8 mouse cellular contexts compared by ENCODE assay signal in the genomic region with DNA sequence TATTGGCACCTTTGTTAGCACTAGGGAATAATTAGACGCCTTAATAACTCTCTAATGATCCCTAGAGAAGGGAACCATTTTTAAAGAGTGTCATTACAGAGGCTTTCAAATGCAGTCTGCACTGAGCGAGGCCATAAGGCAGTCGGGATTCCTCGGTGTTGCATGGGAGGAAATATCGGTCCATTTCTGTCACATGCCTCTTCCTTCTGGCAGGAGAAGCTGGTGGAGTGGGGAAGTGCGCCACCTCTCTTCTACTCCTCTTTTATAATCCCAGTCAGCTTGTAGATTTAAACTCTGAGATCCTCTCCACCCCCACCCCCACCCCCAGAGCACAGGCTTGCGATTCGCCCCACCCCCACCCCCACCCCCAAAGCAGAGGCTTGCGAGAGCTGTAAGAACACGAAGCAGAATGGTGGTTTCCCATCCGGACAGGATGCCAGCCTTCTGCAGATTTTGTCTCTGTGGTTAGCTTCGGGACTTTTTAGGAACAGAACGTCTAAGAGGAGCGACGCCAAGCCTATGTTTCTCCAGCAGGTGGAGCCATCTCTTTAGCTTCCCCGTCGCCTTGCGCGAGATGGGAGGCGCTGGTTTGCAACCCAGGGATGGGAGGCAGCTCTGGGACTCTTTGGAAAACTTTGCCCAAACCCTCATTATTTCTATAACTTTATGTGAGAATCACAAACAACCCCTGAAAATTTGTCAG. TPM values are rescaled to one million over a fixed set of nuclear protein-coding genes. Genes with fewer than 3 reads are reported as not detected.
DNase-seq lines count a peak whose midpoint lies in the region; ATAC-seq and TF ChIP-seq lines count a peak whose summit lies in the region.

No protein-coding gene starts in this region.

- H3K27ac ChIP-seq in embryonic fibroblast, embryonic 13.5 days (ENCODE audit: insufficient read depth, low read length): no peak overlapping the region
- H3K27ac ChIP-seq in heart, embryonic 12.5 days (ENCODE audit: poor library complexity, severe bottlenecking): no peak overlapping the region
- H3K27ac ChIP-seq in kidney, embryonic 15.5 days: no peak overlapping the region
- no peak overlapping the region for H3K27ac ChIP-seq in limb, embryonic 14.5 days (replicated peaks; ENCODE audit: low read depth, low read length)
- no peak overlapping the region for H3K27ac ChIP-seq in midbrain, postnatal 0 days (ENCODE audit: low read depth, low read length)

- 2% methylated on average over 20 of the region's 20 CpGs for WGBS in heart, embryonic 12.5 days
- 2% methylated on average over 20 of the region's 20 CpGs for WGBS in kidney, embryonic 15.5 days
- 1% methylated on average over 20 of the region's 20 CpGs for WGBS in limb, embryonic 14.5 days
- WGBS in midbrain, postnatal 0 days: 2% methylated on average over 20 of the region's 20 CpGs

- DNase-seq in brain, adult 2 months (ENCODE audit: low read depth, low spot score): peak; percentile 88
- DNase-seq in limb, embryonic 14.5 days (ENCODE audit: low spot score): peak; percentile 91
- DNase-seq in midbrain, postnatal 0 days (ENCODE audit: low spot score): peak; percentile 90
- peak; percentile 78 for DNase-seq in testis, postnatal 10 days (ENCODE audit: low spot score)

- TF ChIP-seq POLR2A in embryonic fibroblast, embryonic 13.5 days (IDR thresholded peaks at IDR 0.05; ENCODE audit: low read depth, low read length): no peak
- no peak for TF ChIP-seq POLR2A in limb, embryonic 14.5 days (IDR thresholded peaks at IDR 0.05; ENCODE audit: borderline replicate concordance, extremely low read depth, insufficient read depth, insufficient read length)

- H3K27me3 ChIP-seq in heart, embryonic 12.5 days (replicated peaks): peaks cover 69% of the 10 kb centered on the region
- H3K27me3 ChIP-seq in kidney, embryonic 15.5 days: peaks cover 55% of the 10 kb centered on the region
- peaks cover 3% of the 10 kb centered on the region; the same call in 1 of the 2 replicates for H3K27me3 ChIP-seq in limb, embryonic 14.5 days (ENCODE audit: control insufficient read depth, insufficient read depth, low read length)
- 0 out of 2 replicates have a peak, but pooled peaks cover 3% of the 10 kb centered on the region for H3K27me3 ChIP-seq in midbrain, postnatal 0 days (ENCODE audit: insufficient read depth, low read length)

- no peaks in the 10 kb centered on the region for H3K4me1 ChIP-seq in embryonic fibroblast, embryonic 13.5 days (ENCODE audit: control insufficient read depth, insufficient read depth, low read length)
- no peaks in the 10 kb centered on the region for H3K4me1 ChIP-seq in heart, embryonic 12.5 days (replicated peaks)
- peaks cover 7% of the 10 kb centered on the region for H3K4me1 ChIP-seq in kidney, embryonic 15.5 days
- H3K4me1 ChIP-seq in limb, embryonic 14.5 days (ENCODE audit: control insufficient read depth, insufficient read depth, low read length): no peaks in the 10 kb centered on the region
- no peaks in the 10 kb centered on the region for H3K4me1 ChIP-seq in midbrain, postnatal 0 days (ENCODE audit: insufficient read depth, low read length)

- no peaks in the 10 kb centered on the region for H3K36me3 ChIP-seq in heart, embryonic 12.5 days
- H3K36me3 ChIP-seq in kidney, embryonic 15.5 days: no peaks in the 10 kb centered on the region
- H3K36me3 ChIP-seq in limb, embryonic 14.5 days (ENCODE audit: control insufficient read depth, insufficient read depth, low read length): no peaks in the 10 kb centered on the region
- H3K36me3 ChIP-seq in midbrain, postnatal 0 days (ENCODE audit: insufficient read depth, low read length): no peaks in the 10 kb centered on the region

- no peak overlapping the region for H3K9ac ChIP-seq in heart, embryonic 12.5 days
- H3K9ac ChIP-seq in kidney, embryonic 15.5 days: no peak overlapping the region
- peak overlapping the region; percentile 16; the same call in 1 of the 2 replicates for H3K9ac ChIP-seq in limb, embryonic 14.5 days (ENCODE audit: low read depth, low read length, severe bottlenecking)
- no peak overlapping the region for H3K9ac ChIP-seq in midbrain, postnatal 0 days (replicated peaks; ENCODE audit: low read length, poor library complexity, severe bottlenecking)

- peak overlapping the region; percentile 75 for H3K4me2 ChIP-seq in heart, embryonic 12.5 days
- peak overlapping the region; percentile 57 for H3K4me2 ChIP-seq in kidney, embryonic 15.5 days
- peak overlapping the region; percentile 51 for H3K4me2 ChIP-seq in limb, embryonic 14.5 days (replicated peaks; ENCODE audit: low read depth, low read length, severe bottlenecking)
- peak overlapping the region; percentile 48 for H3K4me2 ChIP-seq in midbrain, postnatal 0 days (ENCODE audit: low read depth, low read length, poor library complexity, severe bottlenecking)

- ATAC-seq in CD4-positive, CD25-positive, alpha-beta regulatory T cell, adult 4 months: peak; percentile 80
- ATAC-seq in heart, embryonic 12.5 days (ENCODE audit: insufficient number of reproducible peaks, low FRiP score): no peak
- peak; percentile 74 for ATAC-seq in kidney, embryonic 15.5 days (replicated peaks; ENCODE audit: low FRiP score)
- peak; percentile 88 for ATAC-seq in limb, embryonic 14.5 days (ENCODE audit: low FRiP score, low read depth)
- ATAC-seq in midbrain, postnatal 0 days (ENCODE audit: low FRiP score): peak; percentile 79

- no peaks in the 10 kb centered on the region for H3K9me3 ChIP-seq in heart, embryonic 12.5 days (replicated peaks)
- no peaks in the 10 kb centered on the region for H3K9me3 ChIP-seq in kidney, embryonic 15.5 days (replicated peaks)
- H3K9me3 ChIP-seq in limb, embryonic 14.5 days (ENCODE audit: control insufficient read depth, low read length): no peaks in the 10 kb centered on the region
- no peaks in the 10 kb centered on the region for H3K9me3 ChIP-seq in midbrain, postnatal 0 days (ENCODE audit: low read length)

- TF ChIP-seq CTCF in embryonic fibroblast, embryonic 13.5 days (IDR thresholded peaks at IDR 0.05; ENCODE audit: borderline replicate concordance, insufficient read depth, low read length): peak; percentile 82
- peak; percentile 81 for TF ChIP-seq CTCF in midbrain, postnatal 0 days (IDR thresholded peaks at IDR 0.05)

- peak overlapping the region; percentile 15; the same call in 1 of the 2 replicates for H3K4me3 ChIP-seq in embryonic fibroblast, embryonic 13.5 days (ENCODE audit: insufficient read depth, low read length)
- H3K4me3 ChIP-seq in heart, embryonic 12.5 days: peak overlapping the region; percentile 42
- peak overlapping the region; percentile 29 for H3K4me3 ChIP-seq in kidney, embryonic 15.5 days (replicated peaks)
- H3K4me3 ChIP-seq in limb, embryonic 14.5 days (replicated peaks; ENCODE audit: low read length): peak overlapping the region; percentile 20
- peak overlapping the region; percentile 22; the same call in 1 of the 2 replicates for H3K4me3 ChIP-seq in midbrain, postnatal 0 days (ENCODE audit: low read depth, low read length)

RNA-seq across cellular contexts. Expression of a gene that starts 23.3 kb away (rescaled TPM):
- polyA plus RNA-seq in CD4-positive, CD25-positive, alpha-beta regulatory T cell, adult 4 months (2017; shearing (Covaris generic)): not detected
- 5.0 and 8.9 TPM in 2 replicates for polyA plus RNA-seq in embryonic fibroblast, embryonic 13.5 days (2011; ENCODE audit: insufficient read length, low read depth, missing spikeins)
- polyA plus RNA-seq in heart, embryonic 12.5 days (2016; fragmentation: Nextera tagmentation; extraction: Ambion mirVana): 0.18 and 0.26 TPM in 2 replicates
- 16.9 and 18.9 TPM in 2 replicates for polyA plus RNA-seq in kidney, embryonic 15.5 days (2015; fragmentation: Nextera tagmentation; extraction: Ambion mirVana)
- polyA plus RNA-seq in limb, embryonic 14.5 days (2012; rRNA removed): 30.0 and 47.7 TPM in 2 replicates
- polyA plus RNA-seq in limb, embryonic 14.5 days (2014; fragmentation: Nextera tagmentation; extraction: Ambion mirVana): 7.7 and 14.6 TPM in 2 replicates
- total RNA-seq in midbrain, postnatal 0 days (2014; rRNA removed): 0.24 and 1.3 TPM in 2 replicates
- polyA plus RNA-seq in midbrain, postnatal 0 days (2015; fragmentation: Nextera tagmentation; extraction: Ambion mirVana): 0.17 and 0.39 TPM in 2 replicates

RNA-seq across cellular contexts. Expression of a gene that starts 51.4 kb away (rescaled TPM):
- under 1 TPM in 1 of 2 experiments, not detected in 1; 0.26 TPM for polyA plus RNA-seq in CD4-positive, CD25-positive, alpha-beta regulatory T cell, adult 4 months (2017; shearing (Covaris generic))
- not detected in 2 replicates for polyA plus RNA-seq in embryonic fibroblast, embryonic 13.5 days (2011; ENCODE audit: insufficient read length, low read depth, missing spikeins)
- not detected in 2 replicates for polyA plus RNA-seq in heart, embryonic 12.5 days (2016; fragmentation: Nextera tagmentation; extraction: Ambion mirVana)
- polyA plus RNA-seq in kidney, embryonic 15.5 days (2015; fragmentation: Nextera tagmentation; extraction: Ambion mirVana): not detected in 2 replicates
- 0.03 and 0.11 TPM in 2 replicates for polyA plus RNA-seq in limb, embryonic 14.5 days (2012; rRNA removed)
- polyA plus RNA-seq in limb, embryonic 14.5 days (2014; fragmentation: Nextera tagmentation; extraction: Ambion mirVana): not detected in 2 replicates
- total RNA-seq in midbrain, postnatal 0 days (2014; rRNA removed): 11.2 and 12.8 TPM in 2 replicates
- 23.3 and 28.0 TPM in 2 replicates for polyA plus RNA-seq in midbrain, postnatal 0 days (2015; fragmentation: Nextera tagmentation; extraction: Ambion mirVana)

Comparison
In these comparisons a context has a peak if more than half of its experiments do, and no peak if none do; other contexts are left out.
1. RNA of a gene that starts 51.4 kb away (polyA plus RNA-seq): 23.3 to 28.0 TPM in midbrain, postnatal 0 days; 0.26 TPM in CD4-positive, CD25-positive, alpha-beta regulatory T cell, adult 4 months, 0.03 to 0.11 TPM in limb, embryonic 14.5 days, not detected in heart, embryonic 12.5 days, not detected in kidney, embryonic 15.5 days and not detected in embryonic fibroblast, embryonic 13.5 days; every median in the first group is over 10 times any median in the second.
2. Peak in every context shown above with its lines, with median percentiles within 50 percentile points of each other: DNase-seq, H3K4me3 ChIP-seq and H3K4me2 ChIP-seq.